Mouse (Mus musculus): ENCODE measurements around the gene Tmprss11d. TPM values are rescaled to one million over a fixed set of nuclear protein-coding genes. Genes with fewer than 3 reads are reported as not detected.
"Not testable (repeated sequence)": the region's sequence is repeated elsewhere in the genome, so short reads cannot be mapped to it uniquely, and the experiment has no call there.

Gene Tmprss11d
- polyA plus RNA-seq, 1 experiment from 2014 or later, result not detected

GRCm38 (mm10) chr5:86407191-86407590 is 34.0 kb upstream of the Tmprss11d start:
- TF ChIP-seq CTCF (IDR thresholded peaks at IDR 0.05; ENCODE audit: low read depth), result no peak
- no peaks in the 10 kb centered on the region for H3K4me1 ChIP-seq (replicated peaks; ENCODE audit: control insufficient read depth, insufficient read depth, low read length)
- no peak for ATAC-seq

GRCm38 (mm10) chr5:86359412-86359985 is 13.7 kb downstream of the Tmprss11d start:
- H3K9me3 ChIP-seq (ENCODE audit: control insufficient read depth), result no peaks in the 10 kb centered on the region
- no peak overlapping the region for H3K27ac ChIP-seq (ENCODE audit: low read depth, low read length)
- H3K9ac ChIP-seq (ENCODE audit: low read depth, low read length), result no peak overlapping the region
- ATAC-seq, result no peak
- H3K27me3 ChIP-seq (replicated peaks; ENCODE audit: control insufficient read depth, insufficient read depth, low read length), result no peaks in the 10 kb centered on the region
- TF ChIP-seq CTCF (IDR thresholded peaks at IDR 0.05; ENCODE audit: low read depth), result no peak
- WGBS, result 73% methylated on average over 4 of the region's 4 CpGs
- H3K4me3 ChIP-seq (ENCODE audit: low read depth, low read length), result no peak overlapping the region
- H3K4me2 ChIP-seq (replicated peaks; ENCODE audit: low read depth), result no peak overlapping the region
- H3K4me1 ChIP-seq (replicated peaks; ENCODE audit: control insufficient read depth, insufficient read depth, low read length), result no peaks in the 10 kb centered on the region
- no peaks in the 10 kb centered on the region for H3K36me3 ChIP-seq (ENCODE audit: control insufficient read depth, insufficient read depth)

More at GRCm38 (mm10) chr5:86407191-86407590, 34.0 kb upstream of the Tmprss11d start:
- no peak overlapping the region for H3K4me2 ChIP-seq (replicated peaks; ENCODE audit: low read depth)
- 96% methylated on average over 3 of the region's 3 CpGs for WGBS
- no peak overlapping the region for H3K9ac ChIP-seq (ENCODE audit: low read depth, low read length)
- H3K27me3 ChIP-seq (replicated peaks; ENCODE audit: control insufficient read depth, insufficient read depth, low read length), result no peaks in the 10 kb centered on the region
- no peak overlapping the region for H3K4me3 ChIP-seq (ENCODE audit: low read depth, low read length)
- H3K36me3 ChIP-seq (ENCODE audit: control insufficient read depth, insufficient read depth), result no peaks in the 10 kb centered on the region
- no peak overlapping the region for H3K27ac ChIP-seq (ENCODE audit: low read depth, low read length)
- no peaks in the 10 kb centered on the region for H3K9me3 ChIP-seq (ENCODE audit: control insufficient read depth)

DNA sequence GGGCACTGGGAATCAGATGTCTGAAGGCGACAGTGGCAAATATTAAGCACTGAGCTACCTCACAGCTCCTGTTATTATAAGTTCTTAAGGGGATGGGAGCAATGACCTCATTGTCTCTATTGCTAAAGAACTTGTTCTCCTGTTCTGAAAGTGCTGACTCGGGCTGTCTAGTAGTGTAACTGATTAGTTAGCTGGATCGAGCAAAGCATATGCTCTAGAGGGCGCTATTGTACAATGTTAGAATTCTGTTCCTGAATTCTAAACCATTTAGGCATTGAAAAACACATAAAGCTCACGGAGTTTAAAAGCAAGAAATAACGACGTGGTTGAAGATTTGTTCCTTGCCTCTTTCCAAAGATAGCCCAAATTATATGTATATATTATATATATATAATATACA is 20.3 kb downstream of the Tmprss11d start:
- WGBS, result 22% methylated on average over 7 of the region's 7 CpGs
- Histone ChIP-seq H3K9ac (ENCODE audit: low read depth, low read length) (no peak overlapping the region), H3K36me3 (ENCODE audit: control insufficient read depth, insufficient read depth) (no peaks in the 10 kb centered on the region), H3K4me2 (replicated peaks; ENCODE audit: low read depth) (no peak overlapping the region), H3K4me3 (ENCODE audit: low read depth, low read length) (no peak overlapping the region), H3K4me1 (replicated peaks; ENCODE audit: control insufficient read depth, insufficient read depth, low read length) (no peaks in the 10 kb centered on the region), H3K27ac (ENCODE audit: low read depth, low read length) (no peak overlapping the region), H3K27me3 (replicated peaks; ENCODE audit: control insufficient read depth, insufficient read depth, low read length) (no peaks in the 10 kb centered on the region), H3K9me3 (ENCODE audit: control insufficient read depth) (no peaks in the 10 kb centered on the region)
- peak; percentile 54 for TF ChIP-seq CTCF (IDR thresholded peaks at IDR 0.05; ENCODE audit: low read depth)
- 0 out of 2 replicates have a peak, but pooled peaks have one; percentile 25 for ATAC-seq

DNA sequence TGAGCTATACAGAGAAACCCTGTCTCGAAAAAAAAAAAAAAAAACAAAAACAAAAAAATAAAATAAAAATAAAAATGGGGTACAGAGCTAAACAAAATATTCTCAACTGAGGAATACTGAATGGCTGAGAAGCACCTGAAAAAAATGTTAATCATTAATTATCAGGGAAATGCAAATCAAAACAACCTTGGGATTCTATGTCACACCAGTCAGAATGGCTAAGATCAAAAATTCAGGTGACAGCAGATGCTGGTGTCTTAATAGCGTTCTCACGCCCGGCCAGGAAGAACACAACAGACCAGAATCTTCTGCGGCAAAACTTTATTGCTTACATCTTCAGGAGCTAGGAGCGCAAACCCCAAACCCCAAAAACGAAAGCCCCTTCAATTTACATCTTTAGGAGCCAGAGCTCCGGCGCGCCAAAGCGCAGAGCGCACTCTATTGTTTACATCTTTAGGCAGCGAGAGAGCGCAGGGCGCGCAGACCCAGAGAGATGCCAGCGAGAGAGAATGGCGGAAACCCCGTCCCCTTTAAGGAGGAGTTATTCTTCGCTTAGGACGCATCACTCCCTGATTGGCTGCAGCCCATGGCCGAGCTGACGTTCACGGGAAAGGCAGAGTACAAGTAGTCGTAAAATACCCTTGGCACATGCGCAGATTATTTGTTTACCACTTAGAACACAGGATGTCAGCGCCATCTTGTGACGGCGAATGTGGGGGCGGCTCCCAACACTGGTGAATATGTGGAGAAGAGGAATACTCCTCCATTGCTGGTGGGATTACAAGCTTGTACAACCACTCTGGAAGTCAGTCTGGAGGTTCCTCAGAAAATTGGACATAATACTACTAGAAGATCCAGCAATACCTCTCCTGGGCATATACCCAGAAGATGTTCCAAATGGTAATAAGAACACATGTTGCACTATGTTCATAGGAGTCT is 54.9 kb downstream of the Tmprss11d start:
- Histone ChIP-seq H3K4me3 (ENCODE audit: low read depth, low read length) (peak overlapping the region; percentile 12; the same call in 1 of the 2 replicates), H3K4me2 (replicated peaks; ENCODE audit: low read depth) (peak overlapping the region; percentile 47)
- not testable (repeated sequence) for H3K9ac ChIP-seq (ENCODE audit: low read depth, low read length); ATAC-seq; H3K27ac ChIP-seq (ENCODE audit: low read depth, low read length); H3K36me3 ChIP-seq (ENCODE audit: control insufficient read depth, insufficient read depth); H3K4me1 ChIP-seq (replicated peaks; ENCODE audit: control insufficient read depth, insufficient read depth, low read length); H3K27me3 ChIP-seq (replicated peaks; ENCODE audit: control insufficient read depth, insufficient read depth, low read length); H3K9me3 ChIP-seq (ENCODE audit: control insufficient read depth)
- 49% methylated on average over 25 of the region's 30 CpGs for WGBS

GRCm38 (mm10) chr5:86306116-86306515 is 67.1 kb downstream of the Tmprss11d start:
- H3K4me2 ChIP-seq (replicated peaks; ENCODE audit: low read depth), result no peak overlapping the region
- no peaks in the 10 kb centered on the region for H3K36me3 ChIP-seq (ENCODE audit: control insufficient read depth, insufficient read depth)
- WGBS, result 61% methylated on average over 5 of the region's 5 CpGs
- H3K4me3 ChIP-seq (ENCODE audit: low read depth, low read length), result no peak overlapping the region
- ATAC-seq, result no peak
- no peak overlapping the region for H3K9ac ChIP-seq (ENCODE audit: low read depth, low read length)
- no peak overlapping the region for H3K27ac ChIP-seq (ENCODE audit: low read depth, low read length)
- no peaks in the 10 kb centered on the region for H3K9me3 ChIP-seq (ENCODE audit: control insufficient read depth)
- TF ChIP-seq CTCF (IDR thresholded peaks at IDR 0.05; ENCODE audit: low read depth), result no peak
- no peaks in the 10 kb centered on the region for H3K4me1 ChIP-seq (replicated peaks; ENCODE audit: control insufficient read depth, insufficient read depth, low read length)
- no peaks in the 10 kb centered on the region for H3K27me3 ChIP-seq (replicated peaks; ENCODE audit: control insufficient read depth, insufficient read depth, low read length)

DNA sequence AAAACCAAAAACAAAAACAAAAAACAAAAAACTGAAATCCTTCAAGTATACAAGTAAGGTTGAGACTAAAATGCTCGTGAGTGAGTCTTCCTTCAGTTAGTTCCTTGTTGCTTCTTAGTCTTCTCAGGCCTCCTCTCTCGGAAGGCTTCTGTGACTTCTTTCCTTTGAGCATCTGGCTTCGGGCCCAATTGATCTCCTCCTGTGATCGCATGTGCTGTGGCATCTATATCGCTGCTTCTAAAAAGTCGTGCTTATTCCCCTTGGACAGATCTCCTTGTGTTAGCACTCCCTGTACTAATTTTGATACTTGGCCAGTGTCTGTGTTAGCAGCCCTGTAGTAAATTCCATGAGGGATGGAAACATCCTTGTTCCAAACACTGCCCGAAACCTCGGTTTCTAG is 69.3 kb downstream of the Tmprss11d start:
- no peaks in the 10 kb centered on the region for H3K36me3 ChIP-seq (ENCODE audit: control insufficient read depth, insufficient read depth)
- no peaks in the 10 kb centered on the region for H3K27me3 ChIP-seq (replicated peaks; ENCODE audit: control insufficient read depth, insufficient read depth, low read length)
- WGBS, result 77% methylated on average over 8 of the region's 8 CpGs
- H3K9ac ChIP-seq (ENCODE audit: low read depth, low read length), result no peak overlapping the region
- H3K4me1 ChIP-seq (replicated peaks; ENCODE audit: control insufficient read depth, insufficient read depth, low read length), result no peaks in the 10 kb centered on the region
- TF ChIP-seq CTCF (IDR thresholded peaks at IDR 0.05; ENCODE audit: low read depth), result no peak
- no peaks in the 10 kb centered on the region for H3K9me3 ChIP-seq (ENCODE audit: control insufficient read depth)
- ATAC-seq, result no peak
- no peak overlapping the region for H3K4me2 ChIP-seq (replicated peaks; ENCODE audit: low read depth)
- H3K27ac ChIP-seq (ENCODE audit: low read depth, low read length), result no peak overlapping the region
- H3K4me3 ChIP-seq (ENCODE audit: low read depth, low read length), result no peak overlapping the region

Data from intestine, postnatal 0 days (tissue).